Mouse (Mus musculus): ENCODE measurements around the gene Ankzf1.

DNA sequence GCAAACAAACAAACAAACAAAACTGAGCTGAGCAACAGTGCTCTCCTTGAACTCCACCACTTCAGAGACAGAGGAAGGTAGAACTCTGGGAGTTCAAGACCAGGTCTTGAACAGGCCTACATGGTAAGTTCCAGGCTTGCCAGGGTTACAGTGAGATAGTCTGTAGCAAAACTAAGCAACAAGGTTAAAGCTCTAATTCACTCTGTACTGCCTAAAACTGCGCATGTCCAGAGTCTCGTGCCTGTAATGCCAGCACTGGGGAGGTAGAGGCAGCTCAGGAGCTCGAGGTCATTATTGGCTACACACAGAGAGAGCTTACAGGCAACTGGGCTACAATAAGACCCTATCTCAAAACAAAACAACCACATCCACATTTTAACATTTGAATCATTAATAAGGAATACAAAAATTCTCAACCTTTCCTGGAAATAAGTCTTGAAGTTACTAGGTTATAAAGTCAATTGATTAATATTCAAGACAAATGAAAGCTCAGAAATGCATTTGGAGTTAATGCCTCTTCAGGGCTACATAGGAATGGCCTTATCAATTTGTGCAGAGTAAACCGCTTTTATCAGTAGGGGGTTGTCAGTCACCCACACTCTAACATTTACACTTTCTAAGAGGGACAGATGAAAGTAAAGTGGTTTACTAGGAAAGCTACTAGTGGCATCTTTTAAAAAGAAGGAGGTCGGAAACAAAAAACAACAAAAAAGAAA, 32.3 kb upstream of the Ankzf1 start:
- TF ChIP-seq CTCF (IDR thresholded peaks at IDR 0.05; ENCODE audit: low read depth, low read length) = no peak
- no peak for TF ChIP-seq POLR2A (IDR thresholded peaks at IDR 0.05; ENCODE audit: extremely low read depth, insufficient read depth, low read length)

Data from liver, adult 2 months (tissue).